In genomic region chr1:152089526-152089925, GRCm38 (mm10) we compare ENCODE assay signal across 8 mouse cellular contexts. TPM values are rescaled to one million over a fixed set of nuclear protein-coding genes. Genes with fewer than 3 reads are reported as not detected.
DNase-seq lines count a peak whose midpoint lies in the region; ATAC-seq lines count a peak whose summit lies in the region.

No protein-coding gene starts in this region.

- no peaks in the 10 kb centered on the region for H3K27me3 ChIP-seq in midbrain, embryonic 12.5 days

- under 1% methylated on average over 14 of the region's 25 CpGs for WGBS in midbrain, embryonic 12.5 days

- H3K36me3 ChIP-seq in midbrain, embryonic 12.5 days: no peaks in the 10 kb centered on the region

- peak overlapping the region; percentile 80 for H3K4me2 ChIP-seq in midbrain, embryonic 12.5 days (replicated peaks)

- DNase-seq in cerebellum, adult 11-12 months: peak; percentile 75
- DNase-seq in cerebellum, adult 9-10 months: no peak
- DNase-seq in brain, adult 2 months (ENCODE audit: low read depth, low spot score): peak; percentile 83
- DNase-seq in frontal cortex, postnatal 14 days (ENCODE audit: low spot score in 2 of 2): peak; percentile 27 to 30
- DNase-seq in induced T-regulatory cell, adult 2 months (ENCODE audit: low read depth): peak; percentile 60
- peak; percentile 59 for DNase-seq in left cerebral cortex, postnatal 4 days
- DNase-seq in spleen, postnatal 10 days (ENCODE audit: low spot score in 2 of 2): peak; percentile 4 to 28

- peak overlapping the region; percentile 92 for H3K9ac ChIP-seq in midbrain, embryonic 12.5 days (replicated peaks)

- intact Hi-C loops in left cerebral cortex, postnatal 4 days (cut with DNase I): loop anchor here (5.0 kb wide), 1 partner anchor 237 kb away; no protein-coding TSS in a partner anchor

- H3K9me3 ChIP-seq in midbrain, embryonic 12.5 days: no peaks in the 10 kb centered on the region

- H3K4me1 ChIP-seq in midbrain, embryonic 12.5 days: peaks cover 54% of the 10 kb centered on the region

- H3K4me3 ChIP-seq in midbrain, embryonic 12.5 days: peak overlapping the region; percentile 73

- peak; percentile 29 for ATAC-seq in midbrain, embryonic 12.5 days (ENCODE audit: low FRiP score, low read depth)

- peak overlapping the region; percentile 96 for H3K27ac ChIP-seq in midbrain, embryonic 12.5 days (replicated peaks)

RNA-seq across cellular contexts. Expression of gene 1700025G04Rik, which starts 0.4 kb away (rescaled TPM):
- 10 to 100 TPM; 51.3 to 51.4 TPM for total RNA-seq in left cerebral cortex, postnatal 4 days (2021)
- 38.4 and 42.4 TPM in 2 replicates for polyA plus RNA-seq in midbrain, embryonic 12.5 days (2016; fragmentation: Nextera tagmentation; extraction: Ambion mirVana)
